Mouse (Mus musculus): ENCODE measurements around the gene Fam120a.

GRCm38 (mm10) chr13:48982482-48983098 lies 14.8 kb upstream of the Fam120a start:
- TF ChIP-seq CTCF (IDR thresholded peaks at IDR 0.05; ENCODE audit: low read depth) (no peak), EP300 (optimal IDR thresholded peaks at IDR 0.05) (no peak)

Measured in stomach, postnatal 0 days (tissue).